Comparison of ENCODE assay signal across 19 mouse cellular contexts in genomic region chr16:84355118-84355517, GRCm38 (mm10).
DNase-seq lines count a peak whose midpoint lies in the region.
"Had no signal": no experiment of that assay in that cellular context is flagged by ENCODE, and none has a peak within 500 bp of the region (broad histone marks: within the 10 kb centered on the region; RNA-seq: fewer than 3 reads in every experiment).

No protein-coding gene starts in this region.

- peak; percentile 30 to 40 for DNase-seq in frontal cortex, adult 2 months (ENCODE audit: extremely low spot score in 1 of 2, low spot score in 1 of 2)
- no peak for DNase-seq in frontal cortex, postnatal 25 days (ENCODE audit: low spot score in 2 of 2)
- peak; percentile 4 to 7 for DNase-seq in layer of hippocampus, adult 8-10 months (ENCODE audit: low spot score in 2 of 2)
- DNase-seq in layer of hippocampus, adult 9-10 months (ENCODE audit: low spot score) = no peak
- DNase-seq in left cerebral cortex, postnatal 14 days (ENCODE audit: low spot score in 2 of 2) = peak; percentile 10 to 11
- DNase-seq in left cerebral cortex, adult 18-20 months (ENCODE audit: low spot score in 2 of 2) = no peak
- peak; percentile 58 for DNase-seq in telencephalon, adult 2 months (ENCODE audit: low read depth, low spot score)
- DNase-seq: adrenal gland, postnatal 10 days; adrenal gland, postnatal 36 days; B cell, adult 2 months; cerebellum, adult 11 months; cerebellum, adult 2 months; cerebellum, adult 9-11 months; cerebellum, postnatal 25 days; forebrain, postnatal 0 days; gastrocnemius, postnatal 25 days; heart, adult 18-20 months; heart, postnatal 10 days; heart, postnatal 36 days had no signal

- intact Hi-C loops in left cerebral cortex, postnatal 14 days (cut with DNase I) = no loop called here

Comparison
In these comparisons a context has a peak if more than half of its experiments do, and no peak if none do; other contexts are left out.
1. DNase-seq: peak in frontal cortex, adult 2 months (2 of 2), layer of hippocampus, adult 8-10 months (2 of 2), left cerebral cortex, postnatal 14 days (2 of 2) and telencephalon, adult 2 months (single experiment); none in frontal cortex, postnatal 25 days (0 of 2), layer of hippocampus, adult 9-10 months (single experiment) and left cerebral cortex, adult 18-20 months (0 of 2).